Mouse (Mus musculus): Measurements from ENCODE around the gene Gtf2ird2.

DNA sequence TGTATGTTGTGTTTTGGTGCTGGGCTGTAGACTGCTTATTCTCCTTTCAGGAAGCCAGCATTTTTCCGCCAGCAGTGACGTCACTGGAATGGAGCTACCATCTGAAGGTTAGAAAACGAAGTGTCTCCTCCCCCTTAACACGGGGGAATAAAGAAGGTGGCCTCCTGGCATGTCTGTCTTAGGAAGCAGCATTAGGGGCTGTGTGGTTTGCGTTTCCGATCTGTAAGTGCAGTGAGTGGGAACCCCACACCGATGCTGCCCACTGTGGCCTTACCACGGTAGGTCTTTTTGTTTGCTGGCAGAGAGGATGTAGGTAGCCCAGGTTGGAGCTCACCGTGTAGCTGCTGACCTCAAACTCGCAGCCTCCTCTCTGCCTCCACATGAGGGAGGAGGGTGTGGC, 22.9 kb downstream of the Gtf2ird2 start:
- TF ChIP-seq ZKSCAN1 (IDR thresholded peaks at IDR 0.05; ENCODE audit: low read depth, low read length) (no peak), TCF12 (IDR thresholded peaks at IDR 0.05; ENCODE audit: low read depth, low read length) (no peak), POLR2A (IDR thresholded peaks at IDR 0.05; ENCODE audit: control insufficient read depth in 1 of 2, insufficient read depth in 1 of 2, low read depth in 1 of 2, low read length in 2 of 2, poor library complexity in 1 of 2) (no peak), HCFC1 (IDR thresholded peaks at IDR 0.05; ENCODE audit: low read depth, low read length) (no peak), CTCF (IDR thresholded peaks at IDR 0.05 in 2 of 3, conservative IDR thresholded peaks at IDR 0.05 in 1 of 3; ENCODE audit: control insufficient read depth in 1 of 3, insufficient read depth in 1 of 3, low read depth in 2 of 3, low read length in 3 of 3, poor library complexity in 1 of 3, severe bottlenecking in 1 of 3) (no peak), RCOR1 (IDR thresholded peaks at IDR 0.05; ENCODE audit: low read depth, low read length) (no peak), POLR2AphosphoS2 (IDR thresholded peaks at IDR 0.05; ENCODE audit: low read length) (no peak), GATA1 (IDR thresholded peaks at IDR 0.05; ENCODE audit: low read depth, low read length) (no peak), MYC (IDR thresholded peaks at IDR 0.05; ENCODE audit: low read depth, low read length) (no peak), BHLHE40 (IDR thresholded peaks at IDR 0.05; ENCODE audit: borderline replicate concordance, low read depth, low read length) (no peak), GABPA (IDR thresholded peaks at IDR 0.05; ENCODE audit: low read depth, low read length) (no peak)

Data from MEL (cell line).